Mouse (Mus musculus) urinary bladder, adult 18-20 months (tissue): ENCODE measurements around the gene Ribc2.

Experiments used
- DNase-seq, 2 experiments: peaks; one replicate each; pipeline ENCODE4 v3.0.0; 2022; ENCODE audit warnings: low spot score in 2 of 2, mixed read lengths in 2 of 2

Ribc2 gene

GRCm38 (mm10) chr15:85131275-85132192, at the start of gene Ribc2, which contains the start of gene Smc1b:
Gene Ribc2, plus strand, starts transcription at chr15:85132078.
Gene Smc1b, minus strand, starts transcription at chr15:85131964.
- DNase-seq = peak; percentile 42 to 58

DNA sequence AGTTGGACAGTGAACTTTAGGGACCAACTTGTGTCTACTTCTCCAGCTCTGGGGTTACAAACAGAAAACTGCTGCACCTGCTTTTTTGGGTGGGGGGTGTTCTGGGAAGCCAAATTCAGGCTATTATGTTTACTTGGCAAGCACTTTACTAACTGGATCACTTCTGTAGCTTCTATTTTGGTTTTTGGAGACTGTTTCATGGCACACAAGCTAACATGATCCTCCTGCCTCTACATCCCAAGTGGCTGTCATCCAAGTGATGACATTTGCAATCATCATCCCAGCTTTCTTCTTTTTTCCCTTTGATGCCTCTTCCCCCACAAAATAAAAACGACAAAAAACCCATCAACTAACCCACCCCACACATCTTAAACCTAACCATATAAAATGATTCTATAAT, 46.2 kb upstream of the Ribc2 start:
- DNase-seq = no peak

DNA sequence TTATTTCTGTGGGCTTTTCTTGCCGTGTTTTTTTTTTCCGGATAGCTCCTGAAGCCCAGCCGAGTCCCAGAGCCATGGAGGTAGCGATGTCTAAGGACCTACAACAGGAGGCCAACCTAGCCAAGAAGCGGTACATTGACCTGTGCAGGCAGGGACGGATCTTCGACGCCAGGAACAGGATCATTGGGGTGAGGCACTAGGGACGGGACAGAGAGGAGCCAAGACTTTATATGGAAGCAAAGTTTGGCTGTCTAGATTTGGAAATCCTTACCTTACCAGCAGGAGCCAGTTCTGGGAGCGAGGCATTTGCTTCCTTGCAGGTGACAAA, 279 bp downstream of the Ribc2 start:
- DNase-seq = no peak

- DNase-seq = no peak
These were observed 3.3 kb downstream of the Ribc2 start for GRCm38 (mm10) chr15:85135143-85135542.

DNA sequence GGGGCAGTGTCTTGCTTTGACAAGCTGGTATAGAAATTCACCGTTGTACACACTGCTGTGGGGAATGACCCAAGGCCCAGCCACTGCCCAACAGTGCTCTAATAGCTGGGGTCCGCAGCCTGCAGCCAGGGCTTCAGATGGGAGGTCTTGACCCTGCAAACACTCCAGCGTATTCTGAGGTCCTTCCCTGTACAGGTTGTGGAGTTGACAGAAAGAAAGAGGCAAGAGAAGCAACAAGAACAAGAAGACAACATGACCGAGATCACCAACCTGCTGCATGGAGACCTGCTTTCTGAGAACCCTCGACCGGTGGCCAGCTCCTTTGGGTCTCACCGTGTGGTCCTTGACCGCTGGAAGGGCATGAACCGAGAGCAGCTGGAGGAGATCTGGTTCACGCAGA, 9.4 kb downstream of the Ribc2 start:
- no peak for DNase-seq

DNA sequence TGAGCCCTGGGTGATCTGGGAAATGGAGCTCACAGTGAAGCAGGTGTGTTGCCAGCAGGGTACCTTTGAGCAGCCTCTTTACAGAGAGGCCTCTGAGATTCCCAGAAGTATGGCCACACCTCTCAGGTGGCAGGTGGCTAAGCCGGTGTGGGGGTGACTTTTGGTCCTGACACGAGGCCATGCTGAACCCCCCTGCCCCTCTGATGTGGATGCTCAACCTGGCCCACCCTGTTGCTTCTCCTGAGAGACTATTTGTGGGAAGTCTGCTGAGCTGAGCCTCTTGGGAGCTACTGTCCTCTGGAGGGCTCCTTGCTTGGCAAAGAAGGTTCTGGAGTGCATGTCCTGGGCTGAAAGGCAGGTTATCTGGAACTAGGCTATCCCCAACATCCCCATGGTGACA, 10.6 kb downstream of the Ribc2 start:
- DNase-seq = no peak

DNA sequence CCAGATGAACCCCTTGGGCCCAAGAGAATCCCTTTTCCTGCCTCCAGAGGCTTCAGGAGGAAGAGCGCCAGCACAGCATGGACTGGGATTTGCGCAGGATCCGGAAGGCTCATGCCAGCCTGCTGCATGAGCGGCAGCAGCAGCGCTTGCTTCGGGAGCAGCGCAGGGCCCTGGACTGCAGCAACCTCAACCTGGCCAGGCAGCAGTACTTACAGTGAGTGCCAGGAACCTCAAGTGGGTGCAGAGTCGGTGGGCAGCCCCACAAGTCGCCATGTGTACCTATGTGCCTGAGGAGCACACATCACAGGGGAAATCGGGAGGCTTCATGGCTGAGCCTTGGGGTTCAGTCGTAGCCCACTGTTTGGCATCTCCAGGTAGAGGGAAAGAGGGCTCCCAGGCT, 11.3 kb downstream of the Ribc2 start:
- no peak for DNase-seq

- no peak for DNase-seq
These were observed 11.9 kb downstream of the Ribc2 start for GRCm38 (mm10) chr15:85143747-85144146.

GRCm38 (mm10) chr15:85144249-85144648, 12.4 kb downstream of the Ribc2 start:
- DNase-seq = no peak

DNA sequence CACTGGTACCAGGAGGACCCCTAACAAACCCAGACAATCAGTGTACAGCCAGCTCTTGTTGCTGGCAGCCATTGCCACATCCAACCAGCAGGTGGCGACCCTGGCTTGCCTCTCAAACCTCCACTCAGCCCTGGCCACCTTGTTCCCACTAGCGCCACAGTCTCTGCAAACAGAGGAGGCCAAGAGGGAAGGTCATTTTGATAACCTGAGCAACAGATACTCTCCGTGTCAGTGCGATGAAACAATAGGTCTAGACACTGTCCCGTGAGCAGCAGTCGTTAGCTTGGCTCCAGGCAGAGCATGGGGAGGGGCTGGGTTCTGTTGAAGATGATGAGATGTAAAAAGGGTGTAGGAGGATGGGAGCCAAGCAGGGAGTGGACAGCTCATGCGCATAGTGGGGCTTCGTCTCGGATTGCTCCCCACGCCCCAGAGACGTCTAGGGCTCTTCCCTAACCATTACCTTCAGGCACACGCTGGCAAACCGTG, 19.6 kb downstream of the Ribc2 start:
- DNase-seq = peak; percentile 61 to 66

- no peak for DNase-seq
These were observed 20.7 kb downstream of the Ribc2 start for GRCm38 (mm10) chr15:85152577-85152976.

DNA sequence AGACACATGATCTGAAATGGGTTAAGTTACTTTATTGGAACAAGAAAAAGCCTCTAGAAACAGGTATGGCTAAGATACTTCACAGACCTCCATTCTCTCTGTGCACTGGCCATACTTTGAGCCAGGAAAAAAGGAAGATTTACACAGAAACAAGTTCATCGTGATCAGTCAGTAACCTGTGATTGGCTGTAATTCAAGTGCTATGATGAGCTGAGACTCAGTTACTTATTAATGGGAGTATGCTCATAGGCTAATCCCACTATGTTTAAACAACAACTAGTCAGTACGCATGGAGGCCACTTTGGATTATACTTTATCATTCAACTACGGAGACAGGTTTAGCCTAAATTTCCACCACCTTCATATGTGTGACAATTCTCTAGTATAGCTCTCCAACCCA, 22.2 kb downstream of the Ribc2 start:
- no peak for DNase-seq

GRCm38 (mm10) chr15:85156198-85156597, 24.3 kb downstream of the Ribc2 start:
- DNase-seq = no peak

DNA sequence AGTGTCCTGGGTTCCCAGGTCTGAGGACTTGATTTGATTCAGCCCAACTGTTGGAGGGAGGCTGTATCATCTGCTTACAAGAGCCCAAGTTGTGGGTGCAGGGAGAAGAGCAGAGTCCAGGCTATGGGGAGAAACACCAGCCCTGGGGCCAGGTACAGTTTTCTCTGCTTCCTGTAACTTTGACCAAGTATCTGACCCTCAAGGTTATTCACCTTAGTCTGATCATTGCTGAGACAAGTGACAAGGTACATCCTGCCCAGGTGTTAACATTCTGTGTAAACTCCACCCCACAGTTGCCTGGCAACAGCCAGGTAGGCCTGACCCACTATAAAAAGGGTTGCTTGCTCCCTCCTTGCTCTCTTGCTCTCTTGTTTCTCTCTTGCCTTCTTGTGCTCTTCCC, 29.5 kb downstream of the Ribc2 start:
- no peak for DNase-seq

DNA sequence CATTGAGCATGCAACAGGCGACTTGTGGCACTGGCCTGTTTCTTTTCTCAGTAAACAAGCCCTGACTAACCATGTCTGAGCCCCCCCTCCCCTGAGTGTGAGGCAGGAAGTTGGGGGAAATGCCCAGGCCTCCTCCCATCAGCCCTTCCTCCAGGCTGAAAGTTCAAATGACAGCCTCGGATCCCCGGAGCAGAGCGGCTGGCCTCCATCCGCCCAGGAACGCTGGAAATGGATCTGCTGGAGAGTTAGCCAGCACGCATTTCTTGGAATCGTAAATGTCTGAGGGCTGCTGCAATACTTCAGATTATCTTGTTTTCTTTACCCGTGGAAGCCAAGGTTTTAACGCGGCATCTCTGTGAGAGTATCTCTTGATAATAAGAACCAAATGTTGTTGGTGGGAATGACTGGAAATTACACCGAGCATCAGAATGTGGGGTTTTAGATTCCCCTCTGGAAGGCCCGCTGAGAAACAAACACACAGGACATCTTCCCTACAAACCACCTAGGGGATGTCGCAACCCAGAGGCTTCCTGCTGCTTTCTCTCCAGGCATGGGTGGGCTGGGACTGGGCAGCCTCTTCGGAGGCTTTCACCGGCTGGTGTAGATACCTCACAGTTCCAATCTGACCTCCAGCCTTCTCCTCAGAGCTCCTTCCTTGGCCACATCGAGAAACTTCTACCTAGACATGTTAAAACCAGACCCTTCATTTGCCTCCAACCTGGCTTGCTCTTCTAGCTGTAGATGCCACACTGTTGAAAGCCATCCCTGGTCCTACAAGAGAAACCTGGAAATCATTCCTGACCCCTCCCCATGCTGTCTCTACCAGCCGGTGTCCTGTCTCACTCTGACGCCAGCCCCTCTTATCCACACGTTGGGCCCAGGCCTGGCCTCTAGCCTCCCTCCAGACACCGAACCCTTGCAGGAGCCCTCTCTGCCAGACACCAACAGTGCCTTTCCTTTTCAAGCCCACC, 31.1 kb downstream of the Ribc2 start:
- DNase-seq = peak in 1 of 2 experiments; percentile 78

- no peak for DNase-seq
These were observed 34.6 kb downstream of the Ribc2 start for GRCm38 (mm10) chr15:85166433-85166933.

- DNase-seq = no peak
These were observed 35.3 kb downstream of the Ribc2 start for GRCm38 (mm10) chr15:85167086-85167679.

- DNase-seq = peak in 1 of 2 experiments; percentile 67
These were observed 40.2 kb downstream of the Ribc2 start for GRCm38 (mm10) chr15:85172054-85172453.

DNA sequence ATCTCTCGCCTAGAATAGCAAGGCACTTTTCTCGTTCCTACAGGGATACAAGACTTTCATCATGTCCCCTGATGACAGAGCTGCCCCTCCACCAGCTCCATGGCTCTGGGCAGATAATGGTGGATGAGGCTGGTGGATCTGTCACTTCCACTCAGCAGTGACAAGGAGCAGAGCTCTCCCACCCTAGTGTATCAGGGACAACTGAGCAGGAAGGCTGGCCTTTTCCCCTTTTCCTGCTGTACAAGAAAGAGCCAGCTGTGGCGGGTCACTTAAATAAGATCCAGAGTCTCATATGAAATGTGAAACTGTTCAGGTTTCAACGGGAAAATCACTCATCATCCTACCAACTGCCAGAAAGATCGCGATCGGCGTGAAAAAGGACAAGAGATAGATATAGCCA, 41.5 kb downstream of the Ribc2 start:
- no peak for DNase-seq

DNA sequence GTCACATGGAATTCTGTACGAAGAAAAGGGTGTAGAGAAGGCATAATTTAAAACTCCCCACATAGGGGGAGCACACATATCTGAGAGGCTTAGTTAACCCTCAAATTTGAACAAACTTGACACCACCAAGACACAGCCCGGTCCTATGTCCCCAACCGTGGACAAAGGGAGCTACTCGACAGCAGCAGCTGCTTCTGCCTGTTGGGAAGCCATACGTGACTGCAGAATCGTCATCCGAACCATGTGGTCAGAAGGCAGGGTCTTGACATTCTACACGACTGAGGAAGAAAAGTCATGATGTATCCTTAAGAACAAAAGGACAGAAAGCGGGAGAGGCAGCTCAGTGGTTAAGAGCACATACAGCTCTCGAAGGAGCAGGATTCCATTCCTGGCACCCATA, 42.2 kb downstream of the Ribc2 start:
- no peak for DNase-seq

GRCm38 (mm10) chr15:85177576-85177975, 45.7 kb downstream of the Ribc2 start:
- DNase-seq = no peak

GRCm38 (mm10) chr15:85178172-85178571, 46.3 kb downstream of the Ribc2 start:
- no peak for DNase-seq
